Mouse (Mus musculus): Measurements from ENCODE around the gene Ripor3. TPM values are rescaled to one million over a fixed set of nuclear protein-coding genes. Genes with fewer than 3 reads are reported as not detected.

Ripor3 gene
- polyA plus RNA-seq, 1 experiment: 49.2 TPM

GRCm38 (mm10) chr2:168052156-168052555, 41.7 kb upstream of the Ripor3 start:
- 84% methylated on average over 1 of the region's 1 CpGs for WGBS
- no peak overlapping the region for H3K27ac ChIP-seq (ENCODE audit: control insufficient read depth, insufficient read depth, low read depth, low read length, poor library complexity)

GRCm38 (mm10) chr2:168050000-168050942, 39.9 kb upstream of the Ripor3 start:
- Histone ChIP-seq H3K4me1 (ENCODE audit: control insufficient read depth, insufficient read depth, low read length) (no peaks in the 10 kb centered on the region; the same call in 1 of the 2 replicates), H3K4me3 (replicated peaks; ENCODE audit: control insufficient read depth, low read depth, low read length) (peak overlapping the region; percentile 11), H3K27ac (ENCODE audit: control insufficient read depth, insufficient read depth, low read depth, low read length, poor library complexity) (no peak overlapping the region)
- TF ChIP-seq CTCF (IDR thresholded peaks at IDR 0.05; ENCODE audit: control insufficient read depth, insufficient read depth, low read length): no peak
- no peak for TF ChIP-seq POLR2A (IDR thresholded peaks at IDR 0.05; ENCODE audit: borderline replicate concordance, control insufficient read depth, low read depth, low read length)
- WGBS: 3% methylated on average over 56 of the region's 56 CpGs

More at GRCm38 (mm10) chr2:168052156-168052555, 41.7 kb upstream of the Ripor3 start:
- Histone ChIP-seq H3K4me3 (replicated peaks; ENCODE audit: control insufficient read depth, low read depth, low read length) (no peak overlapping the region), H3K4me1 (ENCODE audit: control insufficient read depth, insufficient read depth, low read length) (no peaks in the 10 kb centered on the region; the same call in 1 of the 2 replicates)
- TF ChIP-seq POLR2A (IDR thresholded peaks at IDR 0.05; ENCODE audit: borderline replicate concordance, control insufficient read depth, low read depth, low read length): no peak
- TF ChIP-seq CTCF (IDR thresholded peaks at IDR 0.05; ENCODE audit: control insufficient read depth, insufficient read depth, low read length): no peak

GRCm38 (mm10) chr2:168049002-168049635, 38.7 kb upstream of the Ripor3 start:
- 15% methylated on average over 16 of the region's 16 CpGs for WGBS
- H3K27ac ChIP-seq (ENCODE audit: control insufficient read depth, insufficient read depth, low read depth, low read length, poor library complexity): no peak overlapping the region
- TF ChIP-seq CTCF (IDR thresholded peaks at IDR 0.05; ENCODE audit: control insufficient read depth, insufficient read depth, low read length) (no peak), POLR2A (IDR thresholded peaks at IDR 0.05; ENCODE audit: borderline replicate concordance, control insufficient read depth, low read depth, low read length) (no peak)
- no peaks in the 10 kb centered on the region; the same call in 1 of the 2 replicates for H3K4me1 ChIP-seq (ENCODE audit: control insufficient read depth, insufficient read depth, low read length)
- no peak overlapping the region for H3K4me3 ChIP-seq (replicated peaks; ENCODE audit: control insufficient read depth, low read depth, low read length)

- Histone ChIP-seq H3K27ac (ENCODE audit: control insufficient read depth, insufficient read depth, low read depth, low read length, poor library complexity) (no peak overlapping the region), H3K4me1 (ENCODE audit: control insufficient read depth, insufficient read depth, low read length) (no peaks in the 10 kb centered on the region), H3K4me3 (replicated peaks; ENCODE audit: control insufficient read depth, low read depth, low read length) (no peak overlapping the region)
- TF ChIP-seq POLR2A (IDR thresholded peaks at IDR 0.05; ENCODE audit: borderline replicate concordance, control insufficient read depth, low read depth, low read length): no peak
- 85% methylated on average over 4 of the region's 4 CpGs for WGBS
Measured at GRCm38 (mm10) chr2:168046467-168046866, 36.0 kb upstream of the Ripor3 start.

GRCm38 (mm10) chr2:168045771-168046170, 35.4 kb upstream of the Ripor3 start:
- WGBS: 73% methylated on average over 5 of the region's 5 CpGs
- TF ChIP-seq CTCF (IDR thresholded peaks at IDR 0.05; ENCODE audit: control insufficient read depth, insufficient read depth, low read length): no peak
- no peak for TF ChIP-seq POLR2A (IDR thresholded peaks at IDR 0.05; ENCODE audit: borderline replicate concordance, control insufficient read depth, low read depth, low read length)
- Histone ChIP-seq H3K4me3 (replicated peaks; ENCODE audit: control insufficient read depth, low read depth, low read length) (no peak overlapping the region), H3K27ac (ENCODE audit: control insufficient read depth, insufficient read depth, low read depth, low read length, poor library complexity) (no peak overlapping the region), H3K4me1 (ENCODE audit: control insufficient read depth, insufficient read depth, low read length) (no peaks in the 10 kb centered on the region)

GRCm38 (mm10) chr2:168045357-168045756, 34.9 kb upstream of the Ripor3 start:
- no peak for TF ChIP-seq POLR2A (IDR thresholded peaks at IDR 0.05; ENCODE audit: borderline replicate concordance, control insufficient read depth, low read depth, low read length)
- no peak for TF ChIP-seq CTCF (IDR thresholded peaks at IDR 0.05; ENCODE audit: control insufficient read depth, insufficient read depth, low read length)
- Histone ChIP-seq H3K4me1 (ENCODE audit: control insufficient read depth, insufficient read depth, low read length) (no peaks in the 10 kb centered on the region), H3K4me3 (replicated peaks; ENCODE audit: control insufficient read depth, low read depth, low read length) (no peak overlapping the region), H3K27ac (ENCODE audit: control insufficient read depth, insufficient read depth, low read depth, low read length, poor library complexity) (no peak overlapping the region)
- WGBS: 86% methylated on average over 13 of the region's 13 CpGs

- no peak overlapping the region for H3K27ac ChIP-seq (ENCODE audit: control insufficient read depth, insufficient read depth, low read depth, low read length, poor library complexity)
- no peaks in the 10 kb centered on the region for H3K4me1 ChIP-seq (ENCODE audit: control insufficient read depth, insufficient read depth, low read length)
- WGBS: 83% methylated on average over 10 of the region's 10 CpGs
- no peak overlapping the region for H3K4me3 ChIP-seq (replicated peaks; ENCODE audit: control insufficient read depth, low read depth, low read length)
- TF ChIP-seq CTCF (IDR thresholded peaks at IDR 0.05; ENCODE audit: control insufficient read depth, insufficient read depth, low read length) (no peak), POLR2A (IDR thresholded peaks at IDR 0.05; ENCODE audit: borderline replicate concordance, control insufficient read depth, low read depth, low read length) (no peak)
Measured at GRCm38 (mm10) chr2:168044681-168045287, 34.4 kb upstream of the Ripor3 start.

GRCm38 (mm10) chr2:168042019-168042418, 31.6 kb upstream of the Ripor3 start:
- Histone ChIP-seq H3K4me3 (replicated peaks; ENCODE audit: control insufficient read depth, low read depth, low read length) (no peak overlapping the region), H3K4me1 (ENCODE audit: control insufficient read depth, insufficient read depth, low read length) (no peaks in the 10 kb centered on the region), H3K27ac (ENCODE audit: control insufficient read depth, insufficient read depth, low read depth, low read length, poor library complexity) (no peak overlapping the region)
- 84% methylated on average over 6 of the region's 6 CpGs for WGBS
- TF ChIP-seq POLR2A (IDR thresholded peaks at IDR 0.05; ENCODE audit: borderline replicate concordance, control insufficient read depth, low read depth, low read length): no peak
- no peak for TF ChIP-seq CTCF (IDR thresholded peaks at IDR 0.05; ENCODE audit: control insufficient read depth, insufficient read depth, low read length)
